Mouse (Mus musculus) forelimb bud, embryonic 11.5 days (tissue): ENCODE measurements around the gene Ap1m1.

ENCODE experiments used
- DNase-seq: peaks from one replicate; pipeline ENCODE4 v3.0.0-alpha.2; 2012; ENCODE audit warnings: low read depth, low spot score

Gene Ap1m1

DNA sequence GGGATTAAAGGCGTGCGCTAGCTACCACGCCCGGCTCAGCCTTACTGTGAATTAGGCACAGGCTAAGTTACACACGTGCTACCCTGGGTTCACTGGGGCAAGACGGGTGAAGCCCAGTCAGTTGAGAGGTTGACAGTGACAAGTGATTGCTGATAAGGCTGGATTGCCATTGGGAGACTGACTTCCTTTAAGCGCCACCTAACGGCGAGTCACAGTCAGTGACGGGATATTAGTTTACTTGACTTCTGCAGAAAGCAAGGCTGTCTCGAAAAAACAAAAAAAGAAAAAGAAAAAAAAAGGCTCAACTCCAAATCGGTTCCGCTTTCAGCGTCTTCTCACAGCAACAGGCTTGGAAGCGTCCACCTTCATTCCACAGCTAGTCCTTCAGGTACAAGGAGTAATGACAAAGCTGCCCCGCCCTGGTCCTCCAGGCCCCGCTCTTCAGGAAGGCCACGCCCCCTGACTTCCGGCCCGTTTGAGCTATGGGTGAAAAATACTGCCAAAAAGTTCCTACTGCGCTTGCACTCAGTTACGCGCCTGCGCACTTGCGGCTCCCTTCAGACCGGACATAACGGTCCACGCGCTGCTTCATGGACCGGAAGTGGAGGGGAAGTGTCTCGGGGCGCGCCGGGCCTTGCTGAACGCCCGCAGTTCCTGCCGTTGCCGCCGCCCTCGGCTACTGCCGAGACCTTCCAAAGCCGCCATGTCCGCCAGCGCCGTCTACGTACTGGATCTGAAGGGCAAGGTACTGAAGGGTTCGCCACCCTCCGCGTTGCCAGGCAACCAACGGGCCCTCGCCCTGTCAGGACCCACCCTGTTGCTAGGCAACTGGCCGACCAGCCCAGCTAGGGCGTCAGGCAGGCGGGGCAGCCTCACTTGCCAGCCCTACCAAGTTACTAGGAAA, at the start of gene Ap1m1:
Ap1m1 (plus strand) TSS at position 520 of the 904 bp plus-strand sequence.
- DNase-seq: peak; percentile 99

DNA sequence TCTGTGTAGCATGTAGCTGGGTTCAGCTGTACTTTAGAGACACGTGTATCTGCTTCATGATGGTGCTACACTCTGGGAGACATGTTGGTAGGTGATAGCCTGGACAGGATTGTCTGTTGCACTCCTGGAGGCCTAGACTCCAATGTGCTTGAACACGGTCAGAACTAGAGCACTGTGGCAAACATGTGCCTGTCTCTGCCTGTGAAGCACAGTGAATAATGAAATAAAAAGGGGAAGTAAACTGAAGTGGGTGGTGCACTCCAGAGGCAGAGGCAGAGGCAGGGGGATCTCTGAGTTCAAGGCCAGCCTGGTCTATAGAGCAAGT, 49.6 kb upstream of the Ap1m1 start:
- no peak for DNase-seq

DNA sequence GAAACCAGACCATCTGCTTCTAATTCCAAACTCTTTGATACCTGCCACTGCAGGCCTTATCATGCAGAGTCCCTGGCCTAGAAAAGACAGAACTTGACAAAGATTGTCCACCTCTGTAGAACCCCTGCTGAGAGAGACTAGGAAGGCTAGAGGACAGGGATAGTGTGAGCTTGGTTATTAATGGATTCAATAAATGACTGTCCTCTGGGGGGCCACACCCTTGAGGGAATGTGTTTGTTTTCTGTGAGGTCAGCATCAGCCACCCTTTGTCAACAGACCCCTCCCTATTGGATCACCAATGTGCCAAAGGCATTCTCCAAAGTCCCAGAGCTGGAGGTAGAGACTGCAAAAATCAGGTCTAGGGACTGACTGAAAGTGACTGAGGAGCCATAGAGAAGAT, 47.8 kb upstream of the Ap1m1 start:
- DNase-seq: no peak

DNA sequence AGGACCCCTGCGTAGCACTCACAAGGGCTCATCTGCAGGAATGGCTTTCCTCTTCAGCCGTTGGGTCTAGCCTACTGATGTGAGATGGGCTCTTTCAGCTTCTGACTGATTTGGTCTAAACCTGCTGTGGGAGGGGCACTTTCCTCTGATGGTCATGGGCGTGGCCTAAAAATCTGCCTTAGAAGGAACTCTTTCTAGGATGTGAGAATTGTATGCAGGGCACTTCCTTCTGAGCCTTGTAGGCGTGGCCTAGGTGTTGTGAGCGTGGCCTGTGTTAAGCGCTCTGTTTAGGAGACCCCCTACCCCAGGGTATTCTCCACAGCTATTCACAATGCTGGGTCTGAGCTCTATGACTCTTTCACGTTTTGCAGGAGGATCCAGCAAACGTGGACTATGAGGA, 41.8 kb upstream of the Ap1m1 start:
- no peak for DNase-seq

DNA sequence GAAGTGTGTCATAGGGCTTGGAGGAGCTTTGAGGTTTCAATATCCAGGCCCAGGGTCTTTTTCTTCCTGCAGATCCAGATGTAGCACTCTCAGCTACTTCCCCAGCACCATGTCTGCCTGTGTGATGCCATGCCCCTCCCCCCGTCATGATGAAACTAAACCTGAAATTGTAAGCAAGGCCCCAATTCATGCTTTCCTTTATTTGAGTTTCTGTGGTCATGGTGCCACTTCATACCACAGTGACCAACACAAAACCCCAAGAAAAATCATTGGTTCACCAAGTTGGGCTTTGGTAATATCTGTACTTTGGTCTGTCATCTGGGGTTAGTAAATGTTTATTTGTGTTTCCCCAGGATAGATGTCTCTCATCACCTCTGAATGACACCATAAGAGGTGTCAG, 31.2 kb upstream of the Ap1m1 start:
- DNase-seq: no peak

DNA sequence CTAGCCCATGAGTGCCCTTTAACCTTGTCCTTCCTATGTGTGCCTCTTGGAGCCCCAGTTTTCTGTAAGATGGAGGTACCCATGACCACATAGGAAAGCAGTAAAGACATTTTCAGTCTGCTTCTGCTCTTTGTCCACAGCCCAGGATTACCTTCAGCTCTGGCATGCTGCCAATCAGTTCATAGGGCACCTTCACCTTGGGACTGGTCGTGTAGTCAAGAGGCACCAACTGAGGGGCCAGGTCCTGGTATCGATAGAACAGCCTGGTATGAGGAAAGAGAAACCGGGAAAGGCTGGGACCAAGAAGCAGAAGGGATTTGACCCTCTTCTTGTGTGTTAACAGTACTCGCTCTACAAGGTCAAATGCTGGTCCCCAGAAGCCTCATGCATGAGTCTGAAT, 29.6 kb upstream of the Ap1m1 start:
- DNase-seq: no peak

DNA sequence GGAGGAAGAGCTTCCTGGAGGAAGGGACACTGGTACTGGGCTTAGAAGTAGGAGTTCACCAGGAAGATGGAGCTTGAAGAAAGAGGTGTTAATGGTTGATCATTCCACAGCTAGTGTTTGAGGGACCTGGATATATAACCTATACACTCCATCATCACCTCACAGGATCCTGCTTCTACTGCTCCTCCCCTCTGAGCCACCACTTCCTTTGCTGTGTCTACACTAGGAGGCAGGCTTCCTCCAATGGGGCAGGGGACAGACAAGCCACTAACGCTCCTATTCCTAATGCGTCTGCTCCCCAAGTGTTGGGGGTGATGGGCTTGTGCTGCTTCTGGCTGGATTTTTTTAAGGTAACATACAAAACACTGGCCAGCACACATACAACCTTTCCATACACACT, 29.1 kb upstream of the Ap1m1 start:
- no peak for DNase-seq

DNA sequence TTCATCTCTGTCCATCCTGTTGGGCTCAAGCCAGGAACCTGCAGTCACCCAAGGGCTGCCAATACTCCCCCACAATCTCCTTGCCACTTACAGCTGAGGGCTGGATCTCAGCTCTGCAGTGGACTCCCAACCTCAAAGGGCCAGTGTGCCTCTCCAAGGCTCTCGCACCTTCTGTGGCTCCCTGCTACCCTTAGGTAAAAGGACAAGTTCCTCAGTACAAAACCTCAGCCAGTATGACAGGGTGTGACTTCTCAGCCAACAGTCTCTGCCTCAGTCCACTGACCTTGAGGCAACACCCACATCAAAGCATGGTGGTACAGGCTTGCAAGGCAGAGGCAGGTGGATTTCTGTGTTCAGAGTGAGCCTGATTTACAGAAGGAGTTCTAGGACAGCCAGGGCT, 28.0 kb upstream of the Ap1m1 start:
- no peak for DNase-seq

DNA sequence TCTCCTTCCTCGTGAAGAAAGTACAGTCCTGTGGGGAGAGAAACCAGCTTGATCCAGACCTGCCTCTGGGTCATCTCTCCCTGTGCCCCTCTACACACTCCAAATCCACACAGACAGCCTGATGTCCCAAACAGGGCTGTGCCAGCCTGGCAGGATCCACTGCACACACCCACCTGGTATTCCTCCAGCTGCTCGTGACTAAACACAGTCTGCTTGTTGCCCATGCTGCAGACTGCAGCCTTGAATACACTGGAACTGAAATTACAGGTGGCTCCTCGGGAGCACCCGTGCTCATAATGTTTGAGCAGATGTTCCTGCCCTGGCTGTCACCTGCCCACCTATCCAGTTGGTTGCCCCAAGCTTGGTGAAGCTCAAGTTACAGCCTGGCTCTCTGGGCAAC, 27.1 kb upstream of the Ap1m1 start, which contains the start of gene Cib3:
Cib3 (minus strand) TSS at position 87 of the 400 bp plus-strand sequence.
- DNase-seq: no peak

DNA sequence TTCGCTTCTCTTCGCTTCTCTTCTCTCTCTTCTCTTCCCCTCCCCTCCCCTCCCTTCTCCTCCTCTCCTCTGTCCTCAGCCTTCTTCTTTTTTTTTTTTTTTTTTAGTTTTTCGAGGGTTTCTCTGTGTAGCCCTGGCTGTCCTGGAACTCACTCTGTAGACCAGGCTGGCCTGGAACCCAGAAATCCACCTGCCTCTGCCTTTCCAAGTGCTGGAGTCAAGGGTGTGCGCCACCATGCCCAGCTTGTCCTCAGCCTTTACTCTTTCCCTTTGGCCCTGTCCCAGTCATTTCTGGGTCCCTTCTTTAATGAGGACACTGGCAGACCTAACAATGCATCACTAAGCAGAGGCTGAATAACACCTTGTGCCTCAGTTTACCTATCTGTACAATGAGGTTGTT, 26.3 kb upstream of the Ap1m1 start, which contains the start of gene Gm11034:
Gm11034 (minus strand) TSS at position 101 of the 400 bp plus-strand sequence.
- DNase-seq: no peak

DNA sequence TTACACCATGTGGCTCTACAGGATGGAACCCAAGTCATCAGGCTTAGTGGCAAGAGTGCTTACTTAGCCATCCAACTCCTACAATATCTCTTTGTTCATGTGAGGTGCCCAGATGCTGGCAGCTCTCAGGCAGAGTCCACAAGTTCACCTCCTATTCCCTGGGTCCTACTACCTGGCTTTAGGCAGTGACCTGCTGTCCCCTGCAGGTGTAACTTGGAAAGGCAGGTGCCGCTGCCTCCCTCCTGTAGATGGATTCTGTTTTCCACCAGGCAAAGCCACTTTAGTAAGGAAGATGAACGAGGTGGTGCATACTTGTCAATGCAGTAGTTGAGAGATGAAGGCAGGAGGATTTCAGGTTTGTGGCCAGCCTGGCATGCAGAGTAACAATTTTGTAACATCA, 24.8 kb upstream of the Ap1m1 start:
- peak; percentile 11 for DNase-seq

DNA sequence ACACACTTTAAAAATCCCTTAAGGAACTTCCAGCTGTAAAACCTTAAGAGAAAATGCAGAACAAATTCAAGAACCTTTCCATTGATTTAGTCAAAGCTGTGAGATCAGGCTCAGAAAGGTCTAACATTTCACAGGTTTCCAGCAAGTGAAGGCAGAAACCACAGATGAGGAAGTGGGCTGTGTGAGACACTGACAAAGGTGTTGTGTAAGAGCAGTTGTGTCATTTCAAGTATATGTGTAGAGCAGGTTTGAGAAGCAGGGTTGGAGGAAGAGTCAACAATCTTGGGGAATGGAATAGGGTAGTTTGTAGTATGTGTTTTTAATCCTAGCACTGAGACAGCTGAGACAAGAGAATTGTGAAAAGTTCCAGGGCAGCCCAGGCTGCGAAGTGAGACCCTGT, 23.9 kb upstream of the Ap1m1 start:
- no peak for DNase-seq

DNA sequence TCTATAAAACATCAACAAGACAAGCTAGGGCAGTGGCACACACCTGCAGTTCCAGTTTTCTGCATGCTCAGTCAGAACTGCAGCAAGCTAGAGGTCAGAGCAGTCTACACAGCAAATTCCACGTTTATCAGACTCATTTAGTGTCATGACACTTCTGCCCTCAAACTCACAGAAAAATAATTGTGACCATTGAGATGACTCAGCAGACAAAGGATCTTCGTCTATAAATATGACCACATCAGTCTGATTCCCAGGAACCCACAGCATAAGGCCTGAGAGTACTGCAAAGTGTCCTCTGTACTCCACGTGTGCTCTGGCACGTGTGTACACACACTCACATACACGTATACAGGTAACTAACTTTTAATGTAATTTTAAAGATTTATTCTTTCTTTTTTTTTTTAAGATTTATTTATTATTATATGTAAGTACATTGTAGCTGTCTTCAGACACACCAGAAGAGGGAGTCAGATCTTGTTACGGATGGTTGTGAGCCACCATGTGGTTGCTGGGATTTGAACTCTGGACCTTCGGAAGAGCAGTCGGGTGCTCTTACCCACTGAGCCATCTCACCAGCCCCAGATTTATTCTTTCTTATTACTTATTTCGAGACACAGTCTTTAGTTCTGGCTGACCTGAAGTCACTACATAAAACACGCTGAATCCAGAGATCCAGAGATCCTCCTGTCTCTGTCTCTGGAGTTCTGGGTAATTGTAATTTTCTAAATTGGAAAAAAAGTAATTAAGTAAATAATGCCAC, 20.9 kb upstream of the Ap1m1 start:
- no peak for DNase-seq

DNA sequence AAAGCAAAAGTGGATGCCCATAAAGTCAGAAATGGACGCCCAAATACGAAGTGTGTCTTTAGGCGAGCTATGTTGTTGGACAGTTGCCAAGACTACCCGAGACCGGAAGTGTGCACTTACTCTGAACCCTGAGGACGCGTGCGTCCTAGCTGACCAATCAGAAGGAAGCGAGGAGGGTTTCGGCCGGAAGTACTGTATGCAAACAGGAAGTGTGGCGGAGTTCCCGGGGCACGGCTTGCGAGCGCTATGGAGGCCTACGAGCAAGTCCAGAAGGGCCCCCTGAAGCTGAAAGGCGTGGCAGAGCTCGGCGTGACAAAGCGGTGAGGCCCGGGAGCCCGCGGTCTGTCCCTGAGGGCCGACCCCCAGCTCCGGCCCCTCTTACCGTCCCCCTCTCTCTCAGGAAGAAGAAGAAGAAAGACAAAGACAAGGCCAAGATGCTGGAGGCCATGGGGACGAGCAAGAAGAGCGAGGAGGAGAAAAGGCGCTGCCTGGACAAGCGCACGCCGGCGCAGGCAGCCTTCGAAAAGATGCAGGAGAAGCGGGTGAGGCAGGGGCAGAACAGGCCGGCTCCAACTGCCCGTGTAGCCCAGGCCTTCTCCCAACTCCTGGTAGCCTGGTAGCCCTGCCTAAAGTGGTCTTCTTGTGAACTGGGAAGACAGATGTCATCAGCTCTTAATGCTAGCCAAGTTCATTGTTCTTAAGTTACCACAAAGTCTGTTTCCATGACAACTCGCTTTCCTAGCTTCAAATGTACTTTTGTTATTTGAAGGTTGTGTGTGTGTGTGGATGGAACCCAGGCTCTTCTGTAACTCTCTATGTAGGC, 20.1 kb upstream of the Ap1m1 start, which contains the start of gene Fam32a:
Fam32a (plus strand) TSS at position 190 of the 823 bp plus-strand sequence.
- DNase-seq: peak; percentile 99

DNA sequence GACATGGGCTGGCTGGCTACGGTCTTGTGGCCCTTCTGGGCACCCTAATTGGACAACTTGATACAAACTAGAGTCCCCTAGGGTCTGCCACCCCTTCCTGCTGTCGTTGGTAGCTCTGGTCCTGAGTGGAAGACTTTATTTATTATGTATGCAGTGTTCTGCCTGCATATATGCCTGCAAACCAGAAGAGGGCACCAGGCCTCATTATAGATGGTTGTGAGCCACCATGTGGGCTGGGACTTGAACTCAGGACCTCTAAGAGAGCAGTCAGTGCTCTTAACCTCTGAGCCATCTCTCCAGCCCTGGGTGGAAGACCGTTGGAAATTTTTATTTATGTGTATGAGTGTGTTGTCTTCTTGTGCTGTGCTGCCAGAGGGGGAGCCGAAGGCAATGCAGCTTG, 19.1 kb upstream of the Ap1m1 start:
- DNase-seq: no peak

DNA sequence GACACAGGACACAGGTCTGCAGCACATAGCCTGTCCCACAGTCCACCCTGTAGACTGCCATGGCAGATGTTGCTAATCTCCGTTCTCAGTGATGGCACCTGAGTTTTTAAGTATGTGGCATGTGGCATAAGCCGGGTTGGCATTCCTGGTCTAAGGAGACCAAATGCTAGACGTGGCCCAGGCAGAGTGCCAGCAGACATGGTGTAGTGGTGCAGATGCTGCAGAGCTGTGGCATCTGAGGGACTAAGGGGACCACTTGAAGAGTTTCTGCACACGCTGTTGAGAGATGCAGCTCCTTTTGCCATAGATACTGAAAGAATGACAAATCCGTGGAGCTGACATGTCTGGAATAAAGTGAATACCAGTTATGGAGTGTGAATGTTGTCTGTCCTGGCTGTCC, 17.2 kb upstream of the Ap1m1 start:
- DNase-seq: no peak

DNA sequence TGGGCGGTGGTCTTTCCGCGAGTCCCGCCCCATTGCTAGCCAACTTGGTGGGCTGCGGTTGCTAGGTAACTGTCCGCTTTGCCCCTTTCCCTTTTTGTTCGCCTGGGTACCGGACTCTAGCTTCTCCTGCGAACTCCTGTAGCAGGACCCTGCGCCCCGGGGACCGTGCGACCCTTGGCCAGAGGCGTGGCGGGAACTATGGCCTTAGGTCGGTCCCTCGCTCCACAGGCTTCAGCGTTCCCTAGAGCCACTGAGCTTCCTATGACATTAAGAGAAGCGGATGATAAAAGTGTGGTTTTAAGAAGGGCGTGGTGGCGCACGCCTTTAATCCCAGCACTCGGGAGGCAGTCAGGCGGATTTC, 565 bp downstream of the Ap1m1 start:
- DNase-seq: no peak

DNA sequence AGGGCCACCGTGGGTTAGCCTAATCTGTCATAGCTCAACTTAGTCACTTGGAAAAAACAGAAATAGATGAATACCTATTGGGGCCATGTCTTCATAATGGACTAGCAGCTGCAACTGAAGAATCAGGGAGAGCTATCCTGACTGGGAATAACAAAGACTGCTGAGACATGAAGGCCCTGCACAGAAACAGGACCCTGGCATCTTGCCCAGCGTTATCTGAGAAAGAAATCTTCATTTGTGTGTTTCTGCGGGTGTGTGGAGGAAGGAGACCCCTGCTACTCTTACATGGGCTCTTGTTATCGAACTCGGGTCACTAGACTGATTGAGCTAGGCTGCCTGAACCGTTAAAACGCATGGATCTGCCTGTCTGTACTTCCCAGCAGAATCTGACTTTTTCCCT, 1.1 kb downstream of the Ap1m1 start:
- no peak for DNase-seq

DNA sequence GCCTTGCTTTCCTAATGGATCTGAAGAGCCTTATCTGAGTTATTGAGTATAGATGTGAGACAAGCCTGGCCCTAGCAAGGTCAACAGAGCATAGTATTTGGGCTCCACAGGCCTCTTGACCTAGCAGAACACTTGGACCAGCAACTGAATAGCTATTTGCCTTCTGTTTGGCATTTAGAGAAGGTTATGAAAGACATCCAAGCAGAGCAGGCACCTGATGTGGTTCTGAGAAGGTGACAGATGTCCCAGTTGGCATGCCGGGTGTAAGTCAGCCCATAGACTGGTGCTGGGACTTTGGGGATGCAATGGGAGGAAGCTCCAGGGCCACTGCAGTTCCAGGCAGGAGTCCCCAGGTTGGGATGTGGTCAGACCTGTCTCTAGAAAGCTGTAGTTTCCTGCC, 2.4 kb downstream of the Ap1m1 start:
- DNase-seq: no peak

DNA sequence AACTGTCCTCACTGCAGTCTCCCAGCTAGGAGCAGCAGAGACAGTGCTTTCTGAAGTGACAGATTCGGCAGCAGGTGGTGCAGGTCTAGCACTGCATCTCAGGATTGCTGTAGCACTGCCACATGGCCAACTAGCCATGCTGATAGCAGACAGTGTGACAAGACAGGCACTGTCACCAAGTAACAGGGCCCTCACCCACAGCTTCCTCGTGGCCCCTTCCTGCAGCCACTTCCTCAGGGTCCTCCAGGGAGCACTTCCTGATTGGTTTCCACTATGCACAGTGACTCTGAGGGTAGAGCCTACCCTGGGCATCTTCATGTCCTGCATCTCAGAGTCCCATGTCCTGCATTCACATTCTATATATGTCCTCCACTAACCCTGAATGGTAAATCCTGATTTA, 4.8 kb downstream of the Ap1m1 start:
- no peak for DNase-seq

DNA sequence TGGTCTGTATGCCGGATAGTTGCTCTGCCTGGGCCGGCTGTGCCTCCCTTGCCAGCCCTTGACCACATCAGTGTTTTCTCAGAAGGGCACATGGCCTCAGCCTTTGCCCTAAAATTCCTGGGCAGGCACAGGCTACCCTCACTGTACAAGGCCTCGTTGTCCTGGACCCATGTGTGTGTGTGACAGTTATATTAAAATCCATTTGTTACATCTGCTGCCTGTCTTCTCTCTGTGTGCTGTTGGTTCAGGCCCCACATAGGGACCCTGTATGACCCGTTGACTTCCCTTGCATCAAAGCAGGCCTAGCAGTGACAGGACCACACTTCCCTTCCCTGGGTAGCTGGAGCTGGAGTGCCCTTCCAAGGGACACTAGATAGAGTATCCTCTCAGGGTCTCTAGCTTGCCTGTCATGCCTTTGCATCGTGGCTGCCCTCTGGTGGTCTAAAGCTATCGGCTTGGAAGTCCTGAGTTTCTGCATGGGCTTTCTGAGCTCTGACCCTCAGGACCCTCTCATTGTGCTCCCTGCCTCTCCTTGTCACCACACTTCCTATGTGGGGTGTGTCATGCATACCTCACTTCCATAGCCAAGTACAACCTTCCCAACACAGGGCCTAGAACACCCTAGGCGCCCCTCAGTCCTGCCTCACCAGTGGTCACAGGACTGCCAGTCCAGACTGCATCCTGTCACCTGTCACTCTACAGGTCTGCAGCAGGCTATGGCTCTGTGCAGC, 17.5 kb downstream of the Ap1m1 start:
- peak; percentile 25 for DNase-seq

DNA sequence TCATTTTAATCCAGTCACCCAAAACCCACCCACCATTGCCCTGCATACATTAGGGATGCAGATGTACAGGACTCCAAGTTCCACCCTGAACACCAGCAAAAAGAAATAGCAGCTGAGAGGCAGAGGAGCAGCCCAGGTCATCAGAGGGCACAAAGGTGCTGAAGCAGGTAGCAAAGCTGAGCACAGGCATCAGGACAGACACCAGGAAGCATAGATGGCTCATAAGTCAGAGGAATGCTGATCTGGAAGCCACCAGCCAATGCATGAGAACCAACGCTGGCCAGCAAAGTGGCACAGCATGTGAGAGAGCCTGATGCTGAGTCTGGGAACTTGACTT, 18.1 kb downstream of the Ap1m1 start:
- DNase-seq: no peak
